Mouse (Mus musculus): ENCODE measurements around the gene Nol12.

DNA sequence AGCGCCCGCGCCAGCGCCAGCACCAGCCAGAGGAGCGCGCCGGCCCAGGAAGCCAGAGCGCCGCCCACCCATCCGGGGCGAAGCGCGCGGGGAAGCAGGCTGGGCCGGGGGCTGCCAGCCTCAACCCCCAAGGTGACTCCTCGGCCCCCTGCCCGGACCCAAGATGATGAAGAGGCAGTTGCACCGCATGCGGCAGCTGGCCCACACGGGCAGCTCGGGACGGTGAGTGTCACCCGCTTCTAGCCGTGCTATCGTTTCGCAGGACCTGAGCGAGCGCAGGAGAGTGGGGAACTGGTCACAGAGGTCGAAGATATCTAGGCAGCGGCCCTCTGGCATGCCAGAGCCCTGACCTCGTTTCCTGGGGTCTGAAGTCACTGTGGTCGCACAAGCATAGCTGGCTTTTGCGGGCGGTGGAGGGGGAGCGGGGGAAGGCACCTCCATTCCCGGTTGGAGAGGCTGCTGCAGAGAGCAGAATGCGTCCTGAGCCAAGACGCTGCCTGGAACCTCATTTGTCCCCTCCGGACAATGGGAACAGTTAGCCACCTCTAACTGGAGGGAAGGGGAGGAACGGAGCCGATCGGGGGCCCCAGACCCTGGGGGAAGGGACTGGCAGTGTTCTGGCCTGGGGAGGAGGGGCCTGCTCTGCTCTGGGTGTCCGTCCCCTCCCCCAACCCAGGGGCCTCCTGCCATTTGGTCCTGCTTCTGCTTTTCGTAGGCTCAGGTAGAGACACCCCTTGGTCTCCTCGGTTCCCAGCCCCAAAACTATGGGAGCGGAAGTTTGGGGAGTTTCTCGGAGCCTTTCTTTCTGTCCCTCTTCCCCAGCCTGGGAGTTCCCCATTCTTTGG is 34.8 kb upstream of the Nol12 start, which contains the start of gene Sh3bp1:
- TF ChIP-seq CTCF (IDR thresholded peaks at IDR 0.05; ENCODE audit: control insufficient read depth, insufficient read depth, low read length): no peak
- peak; percentile 59; the same call in 1 of the 2 replicates for TF ChIP-seq POLR2A (IDR thresholded peaks at IDR 0.05; ENCODE audit: borderline replicate concordance, control insufficient read depth, low read depth, low read length)
